Mouse (Mus musculus): ENCODE results near the gene Med24. TPM values are rescaled to one million over a fixed set of nuclear protein-coding genes. Genes with fewer than 3 reads are reported as not detected.
A peak's percentile ranks its signal among the peaks of the same experiment; 100 is the strongest.

The Med24 gene
- 62.3 and 69.1 TPM in 2 replicates for polyA plus RNA-seq (2015; fragmentation: Nextera tagmentation; extraction: Ambion mirVana)

- Histone ChIP-seq H3K9ac (peak within 1 kb of the TSS; percentile 74), H3K27ac (replicated peaks) (peak within 1 kb of the TSS; percentile 78), H3K4me2 (peak within 1 kb of the TSS; percentile 75), H3K27me3 (no peaks in the 10 kb centered on the region; the same call in 1 of the 2 replicates), H3K4me1 (replicated peaks) (peaks cover 15% of the 10 kb centered on the region), H3K4me3 (peak within 1 kb of the TSS; percentile 59), H3K36me3 (peaks cover 32% of the 10 kb centered on the region), H3K9me3 (0 out of 2 replicates have a peak, but pooled peaks cover 2% of the 10 kb centered on the region)
- peak; percentile 94 for ATAC-seq (ENCODE audit: low read depth)
- WGBS, result under 1% methylated on average over 16 of the region's 16 CpGs
Observed at GRCm38 (mm10) chr11:98729119-98729588, at the start of gene Med24. Gene Med24 (minus strand): TSS chr11:98729435.

- ATAC-seq (ENCODE audit: low read depth), result no peak
- Histone ChIP-seq H3K27ac (replicated peaks) (0 out of 2 replicates have a peak overlapping the region, but pooled peaks have one; percentile 35), H3K9me3 (no peaks in the 10 kb centered on the region), H3K4me1 (replicated peaks) (peaks cover 62% of the 10 kb centered on the region), H3K9ac (no peak overlapping the region), H3K36me3 (no peaks in the 10 kb centered on the region), H3K27me3 (no peaks in the 10 kb centered on the region), H3K4me2 (no peak overlapping the region), H3K4me3 (no peak overlapping the region)
Observed at GRCm38 (mm10) chr11:98777888-98778287, 48.7 kb upstream of the Med24 start.

GRCm38 (mm10) chr11:98776843-98777590 lies 47.8 kb upstream of the Med24 start:
- Histone ChIP-seq H3K4me2 (no peak overlapping the region), H3K27me3 (no peaks in the 10 kb centered on the region), H3K36me3 (no peaks in the 10 kb centered on the region), H3K4me3 (no peak overlapping the region), H3K4me1 (replicated peaks) (peaks cover 60% of the 10 kb centered on the region), H3K9me3 (no peaks in the 10 kb centered on the region), H3K27ac (replicated peaks) (peak overlapping the region; percentile 67), H3K9ac (peak overlapping the region; percentile 51)
- 16% methylated on average over 9 of the region's 9 CpGs for WGBS
- ATAC-seq (ENCODE audit: low read depth), result no peak

GRCm38 (mm10) chr11:98776052-98776764 lies 47.0 kb upstream of the Med24 start:
- ATAC-seq (ENCODE audit: low read depth), result no peak
- Histone ChIP-seq H3K27ac (replicated peaks) (peak overlapping the region; percentile 67), H3K4me2 (peak overlapping the region; percentile 78), H3K4me1 (replicated peaks) (peaks cover 54% of the 10 kb centered on the region), H3K4me3 (peak overlapping the region; percentile 40; the same call in 1 of the 2 replicates), H3K36me3 (peaks cover 4% of the 10 kb centered on the region), H3K27me3 (no peaks in the 10 kb centered on the region), H3K9ac (peak overlapping the region; percentile 50), H3K9me3 (no peaks in the 10 kb centered on the region)
- 42% methylated on average over 12 of the region's 12 CpGs for WGBS

DNA sequence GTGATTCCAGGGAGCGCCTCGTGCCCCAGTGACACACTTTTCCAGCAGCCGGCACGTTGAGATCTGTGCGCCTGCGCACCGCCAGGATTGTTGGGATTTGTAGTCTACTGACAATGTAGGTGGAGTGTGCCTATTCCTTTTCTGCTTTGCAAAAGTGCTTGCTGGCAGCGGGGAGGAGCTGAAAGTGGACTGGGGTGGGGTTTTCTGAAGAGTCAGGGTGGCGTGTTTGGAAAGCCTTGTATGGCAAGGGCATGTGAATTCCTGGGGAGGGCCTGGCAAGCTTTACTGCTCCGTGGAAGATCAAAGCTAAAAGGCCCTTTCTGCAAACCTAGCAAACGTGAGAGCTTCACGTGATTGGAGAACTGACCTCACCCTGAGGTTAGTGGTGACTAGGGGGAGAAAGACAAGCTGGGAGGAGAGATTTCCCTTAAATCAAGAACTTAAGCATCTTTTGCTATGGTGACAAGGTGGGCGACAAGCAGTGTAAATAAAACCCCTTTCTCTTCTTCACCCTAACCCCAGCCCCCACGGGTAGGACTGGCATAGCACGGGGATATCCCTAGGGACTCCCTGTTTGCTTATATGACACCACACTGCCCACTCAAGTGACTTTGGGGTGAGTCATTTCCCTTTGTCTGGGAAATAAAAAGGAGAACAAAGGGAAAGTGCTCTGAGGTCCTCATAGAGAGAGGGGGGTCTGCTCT lies 46.3 kb upstream of the Med24 start:
- Histone ChIP-seq H3K36me3 (peaks cover 11% of the 10 kb centered on the region), H3K9me3 (no peaks in the 10 kb centered on the region), H3K27ac (replicated peaks) (peak overlapping the region; percentile 67), H3K4me1 (replicated peaks) (peaks cover 54% of the 10 kb centered on the region), H3K4me3 (peak overlapping the region; percentile 40), H3K4me2 (peak overlapping the region; percentile 78), H3K9ac (peak overlapping the region; percentile 64), H3K27me3 (no peaks in the 10 kb centered on the region)
- ATAC-seq (ENCODE audit: low read depth), result peak; percentile 86
- WGBS, result 3% methylated on average over 15 of the region's 15 CpGs

GRCm38 (mm10) chr11:98774582-98775347 lies 45.5 kb upstream of the Med24 start, which contains the start of gene Nr1d1:
Gene Nr1d1 (minus strand): TSS chr11:98775333.
- WGBS, result 1% methylated on average over 22 of the region's 22 CpGs

DNA sequence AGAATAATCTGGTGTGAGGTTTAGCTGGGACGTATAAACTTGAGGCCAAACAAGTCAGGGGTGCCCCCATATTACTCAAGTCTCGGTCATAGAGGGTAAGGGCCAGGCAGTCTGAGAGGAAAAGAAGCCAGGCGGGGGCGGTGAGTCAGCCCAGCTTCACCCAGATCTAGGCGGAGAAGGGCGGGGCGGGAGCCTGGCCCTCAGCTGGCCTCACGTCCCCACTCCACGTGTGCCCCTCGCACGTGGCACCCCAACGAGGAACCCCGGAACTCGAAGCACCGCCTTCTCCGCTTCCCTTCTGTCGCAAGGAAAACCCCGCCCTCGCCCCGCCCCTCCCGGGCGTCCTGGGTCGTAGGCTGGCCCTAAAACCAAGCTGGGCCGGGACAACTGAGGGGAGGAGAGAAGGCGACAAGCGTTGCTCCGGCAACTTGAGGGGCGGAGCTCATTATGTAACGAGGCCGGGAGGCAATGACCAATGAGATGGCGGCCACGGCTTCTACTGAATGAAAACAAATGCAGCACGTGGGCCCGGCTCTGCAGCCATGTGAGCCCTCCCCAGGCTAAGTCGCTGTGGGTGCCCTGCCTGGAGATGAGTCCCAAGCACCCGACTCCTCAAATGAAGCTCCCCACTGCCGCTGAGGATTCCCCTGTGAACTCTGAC lies 44.5 kb upstream of the Med24 start:
- no peak overlapping the region for H3K27ac ChIP-seq (replicated peaks)

More at GRCm38 (mm10) chr11:98774582-98775347, 45.5 kb upstream of the Med24 start, which contains the start of gene Nr1d1:
- H3K9me3 ChIP-seq, result no peaks in the 10 kb centered on the region
- H3K4me3 ChIP-seq, result peak within 1 kb of the TSS; percentile 40
- H3K4me2 ChIP-seq, result peak within 1 kb of the TSS; percentile 78
- no peaks in the 10 kb centered on the region for H3K27me3 ChIP-seq
- peak within 1 kb of the TSS; percentile 64 for H3K9ac ChIP-seq
- H3K27ac ChIP-seq (replicated peaks), result peak within 1 kb of the TSS; percentile 67
- ATAC-seq (ENCODE audit: low read depth), result peak; percentile 34; the same call in 1 of the 2 replicates
- peaks cover 54% of the 10 kb centered on the region for H3K4me1 ChIP-seq (replicated peaks)
- H3K36me3 ChIP-seq, result peaks cover 19% of the 10 kb centered on the region

GRCm38 (mm10) chr11:98772667-98773171 lies 43.5 kb upstream of the Med24 start:
- H3K4me2 ChIP-seq, result no peak overlapping the region
- H3K9ac ChIP-seq, result no peak overlapping the region
- no peak for ATAC-seq (ENCODE audit: low read depth)
- 80% methylated on average over 8 of the region's 8 CpGs for WGBS
- H3K36me3 ChIP-seq, result peaks cover 37% of the 10 kb centered on the region
- no peaks in the 10 kb centered on the region for H3K9me3 ChIP-seq
- H3K4me1 ChIP-seq (replicated peaks), result peaks cover 69% of the 10 kb centered on the region
- H3K4me3 ChIP-seq, result no peak overlapping the region
- no peaks in the 10 kb centered on the region for H3K27me3 ChIP-seq
- H3K27ac ChIP-seq (replicated peaks), result no peak overlapping the region

More for the DNA sequence above, 44.5 kb upstream of the Med24 start:
- Histone ChIP-seq H3K9ac (peak overlapping the region; percentile 64), H3K27me3 (no peaks in the 10 kb centered on the region), H3K4me1 (replicated peaks) (peaks cover 62% of the 10 kb centered on the region), H3K4me3 (peak overlapping the region; percentile 40), H3K9me3 (no peaks in the 10 kb centered on the region), H3K4me2 (peak overlapping the region; percentile 78), H3K36me3 (peaks cover 29% of the 10 kb centered on the region)
- peak; percentile 54 for ATAC-seq (ENCODE audit: low read depth)
- WGBS, result 1% methylated on average over 37 of the region's 37 CpGs

- no peaks in the 10 kb centered on the region for H3K9me3 ChIP-seq
- ATAC-seq (ENCODE audit: low read depth), result no peak
- H3K9ac ChIP-seq, result no peak overlapping the region
- H3K36me3 ChIP-seq, result peaks cover 37% of the 10 kb centered on the region
- 95% methylated on average over 11 of the region's 11 CpGs for WGBS
- H3K4me3 ChIP-seq, result no peak overlapping the region
- peaks cover 71% of the 10 kb centered on the region for H3K4me1 ChIP-seq (replicated peaks)
- H3K27me3 ChIP-seq, result no peaks in the 10 kb centered on the region
- H3K27ac ChIP-seq (replicated peaks), result no peak overlapping the region
- no peak overlapping the region for H3K4me2 ChIP-seq
Observed at GRCm38 (mm10) chr11:98771844-98772525, 42.8 kb upstream of the Med24 start.

DNA sequence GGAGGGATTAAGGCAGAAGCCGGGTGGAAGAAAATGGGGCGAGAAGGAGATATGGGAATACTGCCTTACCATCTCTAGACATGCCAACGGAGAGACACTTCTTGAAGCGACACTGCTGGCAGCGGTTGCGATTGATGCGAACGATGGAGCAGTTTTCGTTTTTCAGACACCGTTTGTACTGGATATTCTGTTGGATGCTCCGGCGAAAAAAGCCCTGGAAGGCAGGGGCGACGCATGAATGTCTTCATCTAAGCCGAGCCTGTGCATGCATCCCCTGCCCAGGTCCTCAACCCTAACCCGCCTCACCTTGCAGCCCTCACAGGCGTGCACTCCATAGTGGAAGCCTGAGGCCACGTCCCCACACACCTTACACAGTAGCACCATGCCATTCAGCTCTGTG lies 41.9 kb upstream of the Med24 start:
- ATAC-seq (ENCODE audit: low read depth), result no peak
- Histone ChIP-seq H3K4me3 (no peak overlapping the region), H3K36me3 (peaks cover 37% of the 10 kb centered on the region), H3K9ac (no peak overlapping the region), H3K27me3 (no peaks in the 10 kb centered on the region), H3K4me2 (no peak overlapping the region), H3K4me1 (replicated peaks) (peaks cover 71% of the 10 kb centered on the region), H3K27ac (replicated peaks) (no peak overlapping the region), H3K9me3 (no peaks in the 10 kb centered on the region)
- 92% methylated on average over 18 of the region's 18 CpGs for WGBS

Measured in neural tube, embryonic 13.5 days (tissue).